Mouse (Mus musculus): Measurements from ENCODE around the gene Dmkn. TPM values are rescaled to one million over a fixed set of nuclear protein-coding genes. Genes with fewer than 3 reads are reported as not detected.
A peak's percentile ranks its signal among the peaks of the same experiment; 100 is the strongest.
"Not testable (repeated sequence)": the region's sequence is repeated elsewhere in the genome, so short reads cannot be mapped to it uniquely, and the experiment has no call there.

Dmkn gene
- 70.8 and 142 TPM in 2 replicates for polyA plus RNA-seq (2015; fragmentation: Nextera tagmentation; extraction: Ambion mirVana)

- 52% methylated on average over 5 of the region's 5 CpGs for WGBS
- 0 out of 2 replicates have a peak, but pooled peaks cover 2% of the 10 kb centered on the region for H3K27me3 ChIP-seq (replicated peaks)
- H3K9ac ChIP-seq, result no peak within 1 kb of the TSS
- no peaks in the 10 kb centered on the region for H3K36me3 ChIP-seq
- H3K4me3 ChIP-seq (replicated peaks), result no peak within 1 kb of the TSS
- H3K9me3 ChIP-seq, result no peaks in the 10 kb centered on the region
- no peak for ATAC-seq (ENCODE audit: insufficient read depth, low FRiP score, low read depth)
- no peak within 1 kb of the TSS for H3K4me2 ChIP-seq
- no peak within 1 kb of the TSS for H3K27ac ChIP-seq
- peaks cover 8% of the 10 kb centered on the region; the same call in 1 of the 2 replicates for H3K4me1 ChIP-seq
These were observed at the start of gene Dmkn for GRCm38 (mm10) chr7:30763456-30763855. Gene Dmkn (plus strand): TSS chr7:30763756.

- no peaks in the 10 kb centered on the region for H3K9me3 ChIP-seq
- H3K27ac ChIP-seq, result no peak overlapping the region
- H3K4me3 ChIP-seq (replicated peaks), result peak overlapping the region; percentile 38
- H3K27me3 ChIP-seq (replicated peaks), result peaks cover 13% of the 10 kb centered on the region; the same call in 1 of the 2 replicates
- under 1% methylated on average over 43 of the region's 43 CpGs for WGBS
- H3K9ac ChIP-seq, result no peak overlapping the region
- peak; percentile 96 for ATAC-seq (ENCODE audit: insufficient read depth, low FRiP score, low read depth)
- peak overlapping the region; percentile 77 for H3K4me2 ChIP-seq
- no peaks in the 10 kb centered on the region for H3K36me3 ChIP-seq
- H3K4me1 ChIP-seq, result peaks cover 7% of the 10 kb centered on the region; the same call in 1 of the 2 replicates
These were observed 46.4 kb upstream of the Dmkn start for GRCm38 (mm10) chr7:30717006-30717715.

DNA sequence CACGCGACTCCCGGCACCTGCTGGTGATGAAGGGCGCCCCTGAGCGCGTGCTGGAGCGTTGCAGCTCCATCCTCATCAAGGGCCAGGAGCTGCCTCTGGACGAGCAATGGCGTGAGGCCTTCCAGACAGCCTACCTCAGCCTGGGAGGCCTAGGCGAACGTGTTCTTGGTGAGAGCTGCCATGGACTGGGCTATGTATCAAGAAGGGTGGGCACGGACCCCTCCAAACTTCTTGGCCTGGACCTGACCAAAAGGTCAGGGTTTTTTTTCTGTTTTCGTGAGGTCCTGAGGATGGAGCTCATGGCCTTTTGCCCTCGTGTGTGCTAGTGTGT is 45.9 kb upstream of the Dmkn start:
- no peak for ATAC-seq (ENCODE audit: insufficient read depth, low FRiP score, low read depth)
- Histone ChIP-seq H3K4me3 (replicated peaks) (peak overlapping the region; percentile 38), H3K36me3 (no peaks in the 10 kb centered on the region), H3K9me3 (no peaks in the 10 kb centered on the region), H3K27ac (no peak overlapping the region), H3K9ac (no peak overlapping the region), H3K27me3 (replicated peaks) (peaks cover 13% of the 10 kb centered on the region; the same call in 1 of the 2 replicates), H3K4me2 (peak overlapping the region; percentile 77), H3K4me1 (peaks cover 7% of the 10 kb centered on the region; the same call in 1 of the 2 replicates)
- 9% methylated on average over 14 of the region's 14 CpGs for WGBS

DNA sequence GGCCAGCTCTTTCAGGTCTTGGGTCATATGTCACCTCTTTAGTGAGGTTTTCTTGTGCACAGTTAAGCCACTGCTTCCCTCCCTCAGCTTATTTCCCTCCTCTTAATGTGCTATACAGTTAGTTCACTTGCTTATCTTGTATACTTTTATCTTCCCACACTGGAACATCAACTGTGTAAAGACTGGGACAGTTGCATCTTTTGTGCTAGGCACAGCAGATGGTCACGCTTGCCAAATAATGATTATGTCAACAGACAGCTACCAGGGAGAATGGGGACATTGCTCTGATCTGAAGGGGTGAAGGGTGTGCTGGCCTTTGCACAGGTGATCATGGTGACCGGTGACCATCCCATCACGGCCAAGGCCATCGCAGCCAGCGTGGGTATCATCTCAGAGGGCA is 43.9 kb upstream of the Dmkn start:
- ATAC-seq (ENCODE audit: insufficient read depth, low FRiP score, low read depth), result no peak

DNA sequence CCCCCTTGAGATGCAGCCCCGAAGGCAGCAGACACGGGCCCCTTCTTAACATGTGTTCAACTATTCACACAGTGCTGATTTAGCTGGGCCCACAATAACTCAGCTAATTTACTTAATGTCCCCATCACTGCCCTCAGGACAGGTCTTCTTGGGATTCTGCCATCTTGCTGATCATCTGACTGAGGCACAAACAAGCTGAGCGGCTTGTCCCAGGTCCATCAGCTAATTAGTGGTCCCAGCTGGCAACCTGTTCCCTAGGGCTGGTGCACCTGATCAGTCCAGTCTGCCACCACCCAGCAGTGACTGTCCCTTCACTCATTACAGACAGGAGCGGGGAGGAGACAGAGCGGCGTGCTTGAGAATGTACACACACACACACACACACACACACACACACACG is 42.3 kb upstream of the Dmkn start:
- 0 out of 2 replicates have a peak, but pooled peaks cover 6% of the 10 kb centered on the region for H3K27me3 ChIP-seq (replicated peaks)
- no peak overlapping the region for H3K9ac ChIP-seq
- no peak overlapping the region for H3K4me3 ChIP-seq (replicated peaks)
- 80% methylated on average over 7 of the region's 7 CpGs for WGBS
- H3K4me2 ChIP-seq, result no peak overlapping the region
- no peaks in the 10 kb centered on the region for H3K36me3 ChIP-seq
- no peak for ATAC-seq (ENCODE audit: insufficient read depth, low FRiP score, low read depth)
- no peak overlapping the region for H3K27ac ChIP-seq
- H3K4me1 ChIP-seq, result peaks cover 7% of the 10 kb centered on the region; the same call in 1 of the 2 replicates
- H3K9me3 ChIP-seq, result no peaks in the 10 kb centered on the region

More for the DNA sequence above, 43.9 kb upstream of the Dmkn start:
- Histone ChIP-seq H3K9ac (no peak overlapping the region), H3K4me1 (peaks cover 7% of the 10 kb centered on the region; the same call in 1 of the 2 replicates), H3K4me3 (replicated peaks) (no peak overlapping the region), H3K27ac (no peak overlapping the region), H3K27me3 (replicated peaks) (peaks cover 13% of the 10 kb centered on the region; the same call in 1 of the 2 replicates), H3K36me3 (no peaks in the 10 kb centered on the region), H3K9me3 (no peaks in the 10 kb centered on the region), H3K4me2 (no peak overlapping the region)
- WGBS, result 91% methylated on average over 5 of the region's 5 CpGs

DNA sequence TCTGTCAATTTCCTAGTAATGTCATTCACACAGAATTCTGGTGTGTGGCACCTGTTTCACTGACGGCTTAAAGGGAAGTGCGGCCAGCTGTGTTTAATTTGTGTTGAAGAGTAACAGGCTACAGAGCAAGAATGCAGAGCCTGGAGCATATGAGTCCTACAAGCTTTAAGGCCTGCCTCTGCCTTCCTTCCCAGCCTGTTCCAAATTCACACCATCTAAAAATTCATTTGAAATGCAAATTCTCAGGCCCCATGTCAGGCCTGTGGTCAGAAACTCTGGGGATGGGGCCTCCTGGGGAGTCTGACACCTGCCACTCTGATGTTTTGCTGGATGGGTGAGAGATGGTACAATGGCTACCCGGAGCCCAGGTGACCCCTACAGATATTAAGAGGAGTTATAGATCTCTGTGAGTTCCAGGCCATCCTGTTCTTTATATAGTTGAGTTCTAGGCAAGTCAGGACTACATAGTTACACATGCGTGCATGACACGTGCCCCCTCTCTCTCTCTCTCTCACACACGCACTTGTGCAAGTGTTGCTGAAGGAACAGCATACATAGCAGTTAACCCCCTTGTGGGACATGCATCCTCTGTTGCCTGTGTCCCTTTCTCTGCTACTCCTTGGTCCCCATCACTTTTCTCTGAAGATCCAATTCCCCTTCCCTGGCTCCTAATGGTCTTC is 40.1 kb upstream of the Dmkn start:
- Histone ChIP-seq H3K36me3 (0 out of 2 replicates have a peak, but pooled peaks cover 5% of the 10 kb centered on the region), H3K9ac (no peak overlapping the region), H3K27ac (no peak overlapping the region), H3K4me1 (peaks cover 6% of the 10 kb centered on the region), H3K4me2 (no peak overlapping the region), H3K9me3 (no peaks in the 10 kb centered on the region), H3K4me3 (replicated peaks) (no peak overlapping the region), H3K27me3 (replicated peaks) (no peaks in the 10 kb centered on the region)
- ATAC-seq (ENCODE audit: insufficient read depth, low FRiP score, low read depth), result no peak
- 54% methylated on average over 6 of the region's 6 CpGs for WGBS

GRCm38 (mm10) chr7:30728214-30728613 is 35.3 kb upstream of the Dmkn start:
- peaks cover 16% of the 10 kb centered on the region; the same call in 1 of the 2 replicates for H3K36me3 ChIP-seq
- H3K27ac ChIP-seq, result no peak overlapping the region
- peak overlapping the region; percentile 68 for H3K4me3 ChIP-seq (replicated peaks)
- no peaks in the 10 kb centered on the region for H3K9me3 ChIP-seq
- 73% methylated on average over 6 of the region's 6 CpGs for WGBS
- H3K9ac ChIP-seq, result peak overlapping the region; percentile 16; the same call in 1 of the 2 replicates
- no peaks in the 10 kb centered on the region for H3K27me3 ChIP-seq (replicated peaks)
- peaks cover 12% of the 10 kb centered on the region for H3K4me1 ChIP-seq
- H3K4me2 ChIP-seq, result peak overlapping the region; percentile 84
- no peak for ATAC-seq (ENCODE audit: insufficient read depth, low FRiP score, low read depth)

- WGBS, result 6% methylated on average over 26 of the region's 26 CpGs
- Histone ChIP-seq H3K9me3 (no peaks in the 10 kb centered on the region), H3K4me2 (peak overlapping the region; percentile 84), H3K4me3 (replicated peaks) (peak overlapping the region; percentile 68), H3K36me3 (peaks cover 17% of the 10 kb centered on the region; the same call in 1 of the 2 replicates), H3K27me3 (replicated peaks) (no peaks in the 10 kb centered on the region), H3K27ac (peak overlapping the region; percentile 90), H3K4me1 (peaks cover 12% of the 10 kb centered on the region), H3K9ac (peak overlapping the region; percentile 61)
- no peak for ATAC-seq (ENCODE audit: insufficient read depth, low FRiP score, low read depth)
These were observed 34.7 kb upstream of the Dmkn start for GRCm38 (mm10) chr7:30728739-30729395.

DNA sequence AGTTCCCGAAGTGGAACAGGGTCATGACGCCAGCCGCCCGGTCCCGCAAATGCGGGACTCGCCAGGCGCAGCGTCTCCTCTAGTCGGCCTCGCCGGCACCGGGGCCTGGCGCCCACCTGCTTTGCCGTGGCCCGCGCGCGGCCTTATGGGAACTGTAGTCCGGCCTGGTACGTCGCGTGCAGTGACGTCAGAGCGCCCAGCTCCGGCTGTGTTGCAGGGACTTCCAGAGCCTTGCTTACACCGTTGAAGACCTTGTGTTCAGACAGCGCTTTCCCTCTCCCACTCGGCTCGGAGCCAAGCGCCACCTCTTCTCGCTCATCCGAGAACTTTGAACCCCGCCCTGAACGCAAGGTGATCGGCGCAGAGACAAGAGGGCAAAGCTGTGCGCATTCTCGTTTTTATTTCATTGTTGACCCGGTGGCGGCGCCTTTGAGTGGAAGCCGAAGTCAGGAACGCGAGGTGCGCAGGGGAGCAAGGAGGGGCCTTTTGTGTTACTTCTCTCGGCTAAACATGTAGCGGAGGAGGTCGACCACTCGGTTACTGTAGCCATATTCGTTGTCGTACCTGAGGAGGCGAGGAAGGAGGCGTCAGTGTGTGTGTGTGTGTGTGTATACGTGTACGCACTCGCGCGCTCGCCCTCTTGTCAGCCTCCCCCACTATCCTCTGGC is 34.0 kb upstream of the Dmkn start, which contains the start of gene Tmem147:
TSS of gene Tmem147 (minus strand) at position 145 of the 668 bp plus-strand sequence.
- peaks cover 12% of the 10 kb centered on the region for H3K4me1 ChIP-seq
- H3K27ac ChIP-seq, result peak within 1 kb of the TSS; percentile 90
- WGBS, result under 1% methylated on average over 60 of the region's 60 CpGs
- H3K9me3 ChIP-seq, result no peaks in the 10 kb centered on the region
- H3K9ac ChIP-seq, result peak within 1 kb of the TSS; percentile 61
- H3K27me3 ChIP-seq (replicated peaks), result no peaks in the 10 kb centered on the region
- peak within 1 kb of the TSS; percentile 84 for H3K4me2 ChIP-seq
- peak; percentile 96 for ATAC-seq (ENCODE audit: insufficient read depth, low FRiP score, low read depth)
- peaks cover 18% of the 10 kb centered on the region for H3K36me3 ChIP-seq
- H3K4me3 ChIP-seq (replicated peaks), result peak within 1 kb of the TSS; percentile 68

DNA sequence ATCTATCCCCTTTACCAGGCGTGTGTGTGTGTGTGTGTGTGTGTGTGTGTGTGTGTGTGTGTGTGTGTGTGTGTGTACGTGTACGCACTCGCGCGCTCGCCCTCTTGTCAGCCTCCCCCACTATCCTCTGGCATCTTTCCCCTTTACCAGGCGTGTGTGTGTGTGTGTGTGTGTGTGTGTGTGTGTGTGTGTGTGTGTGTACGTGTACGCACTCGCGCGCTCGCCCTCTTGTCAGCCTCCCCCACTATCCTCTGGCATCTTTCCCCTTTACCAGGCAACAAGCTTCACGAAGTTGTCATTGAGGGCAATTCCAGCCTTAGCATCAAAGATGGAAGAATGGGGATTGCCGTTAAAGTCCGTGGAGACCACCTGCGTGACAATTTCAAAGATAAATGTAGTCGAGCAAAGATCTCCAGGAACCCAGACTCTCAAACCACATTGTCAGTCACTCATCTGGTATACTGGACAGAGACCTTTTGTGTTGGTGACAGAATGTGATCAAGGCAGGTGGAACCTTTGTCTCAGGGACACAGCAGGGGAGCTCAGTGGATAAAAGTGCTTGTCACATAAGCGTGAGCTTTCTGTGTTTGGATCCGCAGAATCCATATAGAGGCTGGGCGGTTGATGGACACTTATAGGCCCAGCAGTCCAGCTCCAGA is 33.4 kb upstream of the Dmkn start:
- Histone ChIP-seq H3K27ac (peak overlapping the region; percentile 90), H3K36me3 (peaks cover 21% of the 10 kb centered on the region), H3K9ac (peak overlapping the region; percentile 61), H3K4me1 (peaks cover 12% of the 10 kb centered on the region), H3K4me2 (peak overlapping the region; percentile 84), H3K4me3 (replicated peaks) (peak overlapping the region; percentile 68)
- ATAC-seq (ENCODE audit: insufficient read depth, low FRiP score, low read depth); H3K27me3 ChIP-seq (replicated peaks); H3K9me3 ChIP-seq: not testable (repeated sequence)
- 28% methylated on average over 10 of the region's 22 CpGs for WGBS

DNA sequence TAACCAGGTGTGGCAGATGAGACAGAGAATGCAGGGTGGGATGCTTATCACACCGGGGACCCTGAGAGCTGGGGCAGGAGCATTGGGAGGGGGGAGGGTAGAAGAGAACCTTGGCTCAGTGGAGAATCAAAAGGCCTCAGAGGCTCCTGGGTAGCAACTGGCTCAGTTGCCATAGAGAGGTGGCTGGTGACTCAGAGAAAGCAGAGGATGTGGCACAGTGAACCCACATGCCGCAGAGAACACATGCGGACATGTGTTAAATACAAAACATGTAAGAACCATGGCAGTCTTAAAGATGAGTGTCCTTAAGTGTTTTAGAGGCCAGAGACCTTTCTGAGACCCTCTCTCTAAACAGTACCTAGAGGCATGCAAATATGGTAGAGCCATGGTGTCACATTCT is 27.3 kb upstream of the Dmkn start:
- no peaks in the 10 kb centered on the region for H3K4me1 ChIP-seq
- H3K4me2 ChIP-seq, result no peak overlapping the region
- no peak for ATAC-seq (ENCODE audit: insufficient read depth, low FRiP score, low read depth)
- H3K36me3 ChIP-seq, result peaks cover 34% of the 10 kb centered on the region
- no peak overlapping the region for H3K27ac ChIP-seq
- 84% methylated on average over 3 of the region's 3 CpGs for WGBS
- H3K4me3 ChIP-seq (replicated peaks), result no peak overlapping the region
- H3K9ac ChIP-seq, result no peak overlapping the region
- no peaks in the 10 kb centered on the region for H3K9me3 ChIP-seq
- no peaks in the 10 kb centered on the region for H3K27me3 ChIP-seq (replicated peaks)
